Mouse (Mus musculus) c-Kit-positive CD71-positive TER-119-negative erythroid progenitor cells, embryonic 14.5 days (primary cell): ENCODE results near the gene Iqsec1.
"Not testable (repeated sequence)": the region's sequence is repeated elsewhere in the genome, so short reads cannot be mapped to it uniquely, and the experiment has no call there.

Experiments
- DNase-seq: peaks from one replicate; pipeline ENCODE4 v3.0.0-alpha.2; 2013; ENCODE audit warnings: low read depth

The Iqsec1 gene

GRCm38 (mm10) chr6:90656344-90656850, 332.1 kb downstream of the Iqsec1 start:
- peak; percentile 15 for DNase-seq

GRCm38 (mm10) chr6:90653736-90654135, 334.7 kb downstream of the Iqsec1 start:
- DNase-seq: peak; percentile 33

GRCm38 (mm10) chr6:90650634-90651033, 337.9 kb downstream of the Iqsec1 start:
- DNase-seq: no peak

- no peak for DNase-seq
These were observed 339.2 kb downstream of the Iqsec1 start for GRCm38 (mm10) chr6:90649279-90649678.

- no peak for DNase-seq
These were observed 340.1 kb downstream of the Iqsec1 start for GRCm38 (mm10) chr6:90648391-90648790.

- DNase-seq: no peak
These were observed 343.5 kb downstream of the Iqsec1 start for GRCm38 (mm10) chr6:90644965-90645364.

GRCm38 (mm10) chr6:90643057-90643456, 345.4 kb downstream of the Iqsec1 start:
- no peak for DNase-seq

GRCm38 (mm10) chr6:90635611-90636010, 352.9 kb downstream of the Iqsec1 start:
- no peak for DNase-seq

GRCm38 (mm10) chr6:90635081-90635480, 353.4 kb downstream of the Iqsec1 start:
- no peak for DNase-seq

- not testable (repeated sequence) for DNase-seq
These were observed 356.0 kb downstream of the Iqsec1 start for GRCm38 (mm10) chr6:90632526-90632925.

- DNase-seq: no peak
These were observed 358.1 kb downstream of the Iqsec1 start for GRCm38 (mm10) chr6:90630427-90630826.

- no peak for DNase-seq
These were observed 359.0 kb downstream of the Iqsec1 start for GRCm38 (mm10) chr6:90629506-90629905.

GRCm38 (mm10) chr6:90627556-90627955, 360.9 kb downstream of the Iqsec1 start:
- no peak for DNase-seq

GRCm38 (mm10) chr6:90625207-90625994, 363.1 kb downstream of the Iqsec1 start:
- no peak for DNase-seq

- DNase-seq: peak; percentile 85
These were observed 363.8 kb downstream of the Iqsec1 start for GRCm38 (mm10) chr6:90624733-90625132.

GRCm38 (mm10) chr6:90624184-90624583, 364.3 kb downstream of the Iqsec1 start:
- DNase-seq: no peak

GRCm38 (mm10) chr6:90623456-90623836, 365.0 kb downstream of the Iqsec1 start:
- DNase-seq: no peak

GRCm38 (mm10) chr6:90622758-90623455, 365.6 kb downstream of the Iqsec1 start:
- peak; percentile 81 for DNase-seq

- DNase-seq: no peak
These were observed 366.9 kb downstream of the Iqsec1 start for GRCm38 (mm10) chr6:90621584-90621890.

GRCm38 (mm10) chr6:90620791-90621583, 367.5 kb downstream of the Iqsec1 start:
- no peak for DNase-seq

- no peak for DNase-seq
These were observed 368.5 kb downstream of the Iqsec1 start for GRCm38 (mm10) chr6:90619936-90620335.

- no peak for DNase-seq
These were observed 369.5 kb downstream of the Iqsec1 start for GRCm38 (mm10) chr6:90618821-90619636.
